Mouse (Mus musculus): ENCODE data around the gene Cdh12. TPM values are rescaled to one million over a fixed set of nuclear protein-coding genes. Genes with fewer than 3 reads are reported as not detected.
A peak's percentile ranks its signal among the peaks of the same experiment; 100 is the strongest.

The Cdh12 gene
- polyA plus RNA-seq, 1 experiment from 2014 or later = 10.5 TPM

GRCm38 (mm10) chr15:20772289-20772688 lies 323.2 kb downstream of the Cdh12 start:
- H3K4me3 ChIP-seq (replicated peaks) = no peak overlapping the region
- H3K27me3 ChIP-seq (replicated peaks) = no peaks in the 10 kb centered on the region
- no peaks in the 10 kb centered on the region for H3K4me1 ChIP-seq
- no peak for ATAC-seq (ENCODE audit: low FRiP score)
- H3K27ac ChIP-seq (replicated peaks) = no peak overlapping the region
- no peak overlapping the region for H3K4me2 ChIP-seq
- no peak overlapping the region for H3K9ac ChIP-seq (replicated peaks)
- no peaks in the 10 kb centered on the region for H3K36me3 ChIP-seq
- no peaks in the 10 kb centered on the region for H3K9me3 ChIP-seq (replicated peaks)

- Histone ChIP-seq H3K27me3 (replicated peaks) (no peaks in the 10 kb centered on the region), H3K4me2 (no peak overlapping the region), H3K4me3 (replicated peaks) (no peak overlapping the region), H3K36me3 (no peaks in the 10 kb centered on the region), H3K9me3 (replicated peaks) (no peaks in the 10 kb centered on the region), H3K4me1 (no peaks in the 10 kb centered on the region), H3K9ac (replicated peaks) (no peak overlapping the region), H3K27ac (replicated peaks) (no peak overlapping the region)
- no peak for ATAC-seq (ENCODE audit: low FRiP score)
Measured at GRCm38 (mm10) chr15:20773423-20773822, 324.4 kb downstream of the Cdh12 start.

- Histone ChIP-seq H3K27me3 (replicated peaks) (no peaks in the 10 kb centered on the region), H3K9me3 (replicated peaks) (no peaks in the 10 kb centered on the region), H3K4me1 (peaks cover 4% of the 10 kb centered on the region; the same call in 1 of the 2 replicates), H3K9ac (replicated peaks) (no peak overlapping the region), H3K27ac (replicated peaks) (no peak overlapping the region), H3K4me3 (replicated peaks) (no peak overlapping the region), H3K4me2 (no peak overlapping the region), H3K36me3 (no peaks in the 10 kb centered on the region)
- no peak for ATAC-seq (ENCODE audit: low FRiP score)
- 25% methylated on average over 4 of the region's 4 CpGs for WGBS
Measured at GRCm38 (mm10) chr15:20796999-20797398, 347.9 kb downstream of the Cdh12 start.

- Histone ChIP-seq H3K4me3 (replicated peaks) (no peak overlapping the region), H3K9me3 (replicated peaks) (no peaks in the 10 kb centered on the region), H3K36me3 (no peaks in the 10 kb centered on the region), H3K4me2 (no peak overlapping the region), H3K27me3 (replicated peaks) (no peaks in the 10 kb centered on the region), H3K27ac (replicated peaks) (no peak overlapping the region), H3K9ac (replicated peaks) (no peak overlapping the region), H3K4me1 (peaks cover 4% of the 10 kb centered on the region; the same call in 1 of the 2 replicates)
- WGBS = 81% methylated on average over 2 of the region's 2 CpGs
- ATAC-seq (ENCODE audit: low FRiP score) = no peak
Measured at GRCm38 (mm10) chr15:20798541-20798940, 349.5 kb downstream of the Cdh12 start.

DNA sequence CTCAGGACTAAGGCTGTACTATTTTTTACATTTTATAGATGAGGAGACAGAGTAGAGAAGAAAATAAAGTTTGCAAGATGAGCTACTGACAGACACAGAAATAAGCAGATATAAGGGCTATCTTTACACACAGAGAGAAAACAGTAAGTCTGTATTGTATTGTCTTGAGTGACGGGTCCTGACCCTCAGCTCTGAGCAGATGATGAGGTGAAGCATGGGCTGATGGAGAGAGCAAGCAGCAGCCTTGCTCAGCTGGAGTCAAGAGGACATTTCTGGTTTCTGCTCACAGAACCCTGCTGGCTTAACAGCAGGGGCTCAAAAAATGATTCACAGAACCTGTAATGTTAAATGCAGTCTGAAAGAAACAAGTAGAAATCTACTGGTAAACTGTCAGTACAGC lies 386.8 kb downstream of the Cdh12 start:
- Histone ChIP-seq H3K27me3 (replicated peaks) (no peaks in the 10 kb centered on the region), H3K9ac (replicated peaks) (no peak overlapping the region), H3K9me3 (replicated peaks) (no peaks in the 10 kb centered on the region), H3K4me1 (peaks cover 7% of the 10 kb centered on the region), H3K4me3 (replicated peaks) (no peak overlapping the region), H3K27ac (replicated peaks) (no peak overlapping the region), H3K36me3 (no peaks in the 10 kb centered on the region), H3K4me2 (no peak overlapping the region)
- no peak for ATAC-seq (ENCODE audit: low FRiP score)
- 47% methylated on average over 1 of the region's 1 CpGs for WGBS

- WGBS = 13% methylated on average over 3 of the region's 3 CpGs
- Histone ChIP-seq H3K27ac (replicated peaks) (no peak overlapping the region), H3K4me1 (peaks cover 7% of the 10 kb centered on the region), H3K9ac (replicated peaks) (no peak overlapping the region), H3K9me3 (replicated peaks) (no peaks in the 10 kb centered on the region), H3K27me3 (replicated peaks) (no peaks in the 10 kb centered on the region), H3K36me3 (no peaks in the 10 kb centered on the region), H3K4me2 (no peak overlapping the region), H3K4me3 (replicated peaks) (no peak overlapping the region)
- peak; percentile 85 for ATAC-seq (ENCODE audit: low FRiP score)
Measured at GRCm38 (mm10) chr15:20836991-20837390, 387.9 kb downstream of the Cdh12 start.

DNA sequence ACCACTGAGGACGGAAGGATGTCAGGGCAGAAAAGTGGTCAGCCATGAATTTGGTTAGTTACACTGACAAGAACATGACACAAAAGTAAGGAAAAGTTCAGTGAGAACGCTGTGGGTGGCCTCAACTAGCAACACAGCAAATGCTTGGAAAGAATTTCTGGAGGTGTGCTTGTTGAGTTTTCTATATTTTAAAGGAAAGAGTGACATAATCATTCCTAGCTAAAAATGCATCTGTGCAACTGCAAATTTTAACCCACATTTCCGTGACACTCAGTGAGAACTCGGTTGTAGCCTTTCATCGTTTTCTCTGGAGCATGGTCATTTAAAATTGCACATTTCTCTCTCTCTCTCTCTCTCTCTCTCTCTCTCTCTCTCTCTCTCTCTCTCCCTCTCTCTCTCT lies 392.4 kb downstream of the Cdh12 start:
- Histone ChIP-seq H3K9me3 (replicated peaks) (no peaks in the 10 kb centered on the region), H3K4me2 (no peak overlapping the region), H3K36me3 (no peaks in the 10 kb centered on the region), H3K4me3 (replicated peaks) (no peak overlapping the region), H3K9ac (replicated peaks) (no peak overlapping the region), H3K4me1 (peaks cover 4% of the 10 kb centered on the region), H3K27me3 (replicated peaks) (no peaks in the 10 kb centered on the region), H3K27ac (replicated peaks) (no peak overlapping the region)
- WGBS = 93% methylated on average over 5 of the region's 5 CpGs
- ATAC-seq (ENCODE audit: low FRiP score) = no peak

- H3K36me3 ChIP-seq = no peaks in the 10 kb centered on the region
- no peak overlapping the region for H3K4me2 ChIP-seq
- no peaks in the 10 kb centered on the region for H3K4me1 ChIP-seq
- H3K27me3 ChIP-seq (replicated peaks) = no peaks in the 10 kb centered on the region
- no peaks in the 10 kb centered on the region for H3K9me3 ChIP-seq (replicated peaks)
- 57% methylated on average over 2 of the region's 2 CpGs for WGBS
- H3K4me3 ChIP-seq (replicated peaks) = no peak overlapping the region
- no peak overlapping the region for H3K9ac ChIP-seq (replicated peaks)
- no peak overlapping the region for H3K27ac ChIP-seq (replicated peaks)
- no peak for ATAC-seq (ENCODE audit: low FRiP score)
Measured at GRCm38 (mm10) chr15:20863076-20863475, 414.0 kb downstream of the Cdh12 start.

GRCm38 (mm10) chr15:20872518-20872917 lies 423.5 kb downstream of the Cdh12 start:
- Histone ChIP-seq H3K36me3 (no peaks in the 10 kb centered on the region), H3K9me3 (replicated peaks) (no peaks in the 10 kb centered on the region), H3K4me3 (replicated peaks) (no peak overlapping the region), H3K27me3 (replicated peaks) (no peaks in the 10 kb centered on the region), H3K4me1 (no peaks in the 10 kb centered on the region), H3K27ac (replicated peaks) (no peak overlapping the region), H3K4me2 (no peak overlapping the region), H3K9ac (replicated peaks) (no peak overlapping the region)
- 92% methylated on average over 1 of the region's 1 CpGs for WGBS
- no peak for ATAC-seq (ENCODE audit: low FRiP score)

DNA sequence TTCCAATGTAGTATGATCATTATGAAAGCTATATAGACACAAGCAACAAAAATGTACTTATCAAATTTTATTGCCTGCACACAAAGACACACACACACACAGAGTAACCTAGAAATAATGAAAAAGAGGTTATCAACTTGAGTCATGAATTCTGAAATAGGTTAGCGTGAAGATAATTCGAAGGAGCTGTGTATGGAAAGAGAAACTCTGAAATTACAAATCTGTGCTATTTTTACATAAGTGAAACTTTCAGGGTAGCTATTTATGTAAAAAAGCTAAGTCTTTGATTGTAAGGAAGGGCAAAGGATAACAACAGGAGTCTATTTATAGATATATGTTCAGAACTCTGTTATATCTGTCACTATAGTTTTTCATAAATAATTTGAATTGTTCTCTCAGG lies 427.9 kb downstream of the Cdh12 start:
- no peaks in the 10 kb centered on the region for H3K4me1 ChIP-seq
- no peaks in the 10 kb centered on the region for H3K27me3 ChIP-seq (replicated peaks)
- no peak overlapping the region for H3K4me3 ChIP-seq (replicated peaks)
- ATAC-seq (ENCODE audit: low FRiP score) = no peak
- H3K27ac ChIP-seq (replicated peaks) = no peak overlapping the region
- 85% methylated on average over 2 of the region's 2 CpGs for WGBS
- no peak overlapping the region for H3K9ac ChIP-seq (replicated peaks)
- no peak overlapping the region for H3K4me2 ChIP-seq
- no peaks in the 10 kb centered on the region for H3K36me3 ChIP-seq
- H3K9me3 ChIP-seq (replicated peaks) = no peaks in the 10 kb centered on the region

DNA sequence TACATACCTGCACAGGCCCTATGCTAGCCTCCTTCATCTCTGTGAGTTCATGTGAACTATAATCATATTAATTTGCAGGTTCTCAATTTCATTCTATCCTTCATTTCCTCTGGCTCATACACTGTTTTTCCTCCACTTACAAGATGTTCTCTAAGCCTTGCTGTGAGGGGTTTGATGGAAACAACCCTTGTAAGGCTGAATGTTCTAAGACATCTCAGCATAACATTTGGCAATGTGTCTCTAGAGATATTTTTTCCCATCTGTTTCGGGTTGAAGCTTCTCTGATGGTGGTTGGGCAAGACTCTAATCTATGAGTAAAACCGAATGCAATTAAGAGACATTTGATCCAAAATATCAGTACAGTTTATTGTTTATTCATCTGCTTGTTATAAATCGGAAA lies 444.4 kb downstream of the Cdh12 start:
- no peak overlapping the region for H3K27ac ChIP-seq (replicated peaks)
- WGBS = 91% methylated on average over 3 of the region's 3 CpGs
- no peak overlapping the region for H3K4me2 ChIP-seq
- no peak overlapping the region for H3K9ac ChIP-seq (replicated peaks)
- no peaks in the 10 kb centered on the region for H3K9me3 ChIP-seq (replicated peaks)
- H3K4me1 ChIP-seq = no peaks in the 10 kb centered on the region
- no peaks in the 10 kb centered on the region for H3K36me3 ChIP-seq
- no peaks in the 10 kb centered on the region for H3K27me3 ChIP-seq (replicated peaks)
- no peak overlapping the region for H3K4me3 ChIP-seq (replicated peaks)
- no peak for ATAC-seq (ENCODE audit: low FRiP score)

DNA sequence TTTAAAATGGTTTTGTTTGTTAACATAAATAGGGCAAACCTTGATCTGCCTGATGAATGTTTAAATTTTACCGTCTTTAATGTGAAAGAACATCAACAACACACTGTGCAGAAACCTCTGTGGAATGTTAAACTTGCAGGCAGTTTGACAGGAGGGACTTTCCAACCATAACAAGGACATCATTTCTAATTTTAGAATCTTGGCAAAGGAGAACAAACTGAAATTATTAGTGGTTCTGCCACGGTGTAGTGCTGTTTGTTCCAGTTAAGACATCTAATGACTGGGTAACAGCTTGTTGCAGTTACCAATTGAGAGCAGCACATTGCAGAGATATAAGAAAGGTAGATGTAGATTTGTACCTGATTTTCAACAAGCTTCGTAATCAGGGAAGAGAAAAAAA lies 453.5 kb downstream of the Cdh12 start:
- 60% methylated on average over 3 of the region's 3 CpGs for WGBS
- no peak overlapping the region for H3K9ac ChIP-seq (replicated peaks)
- no peak for ATAC-seq (ENCODE audit: low FRiP score)

DNA sequence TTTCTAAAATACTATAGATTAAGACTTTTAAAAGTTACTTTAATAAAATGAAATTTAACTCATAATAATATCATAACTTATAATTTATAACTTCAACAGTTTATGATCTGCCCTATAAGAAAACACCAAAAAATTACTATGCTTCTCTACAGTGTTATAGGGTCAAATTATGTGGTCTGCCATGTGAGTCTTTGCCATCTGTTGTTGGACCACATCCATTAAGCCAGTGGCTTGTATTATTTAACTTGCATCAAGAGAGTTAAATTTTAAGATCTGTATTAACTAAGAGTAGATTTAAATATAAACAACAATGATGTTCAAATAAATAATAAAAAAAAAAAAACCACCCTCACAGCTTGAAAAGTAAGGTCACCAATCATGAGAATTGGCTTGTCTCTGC lies 479.2 kb downstream of the Cdh12 start:
- H3K9ac ChIP-seq (replicated peaks) = no peak overlapping the region
- no peak for ATAC-seq (ENCODE audit: low FRiP score)
- H3K9me3 ChIP-seq (replicated peaks) = no peaks in the 10 kb centered on the region
- H3K27ac ChIP-seq (replicated peaks) = no peak overlapping the region
- no peak overlapping the region for H3K4me2 ChIP-seq
- H3K4me3 ChIP-seq (replicated peaks) = no peak overlapping the region
- H3K4me1 ChIP-seq = no peaks in the 10 kb centered on the region
- H3K27me3 ChIP-seq (replicated peaks) = no peaks in the 10 kb centered on the region
- H3K36me3 ChIP-seq = no peaks in the 10 kb centered on the region

More for the DNA sequence above, 453.5 kb downstream of the Cdh12 start:
- Histone ChIP-seq H3K4me1 (no peaks in the 10 kb centered on the region), H3K36me3 (no peaks in the 10 kb centered on the region), H3K4me3 (replicated peaks) (no peak overlapping the region), H3K27me3 (replicated peaks) (no peaks in the 10 kb centered on the region), H3K9me3 (replicated peaks) (no peaks in the 10 kb centered on the region), H3K27ac (replicated peaks) (no peak overlapping the region), H3K4me2 (no peak overlapping the region)
